Mouse (Mus musculus) thymus, adult 2 months (tissue): ENCODE results near the gene Olfr370. TPM values are rescaled to one million over a fixed set of nuclear protein-coding genes. Genes with fewer than 3 reads are reported as not detected.

ENCODE experiments used
- DNase-seq: peaks from one replicate; pipeline ENCODE4 v3.0.0; 2021
- H3K27ac ChIP-seq: fragments of 200-500 bp; 2 replicates; pipeline ENCODE4 v1.5.1; 2012; ENCODE audit warnings: low read length, control low read depth; ENCODE audit not compliant: control insufficient read depth, insufficient read depth
- H3K27me3 ChIP-seq: fragments of 200-500 bp; 2 replicates; pipeline ENCODE4 v1.6.1; 2012; ENCODE audit warnings: mild to moderate bottlenecking, low read length, moderate library complexity, mixed read lengths; ENCODE audit not compliant: control insufficient read depth, insufficient read depth
- H3K36me3 ChIP-seq: fragments of 200-500 bp; 2 replicates; pipeline ENCODE4 v1.6.1; 2012; ENCODE audit warnings: mild to moderate bottlenecking, low read length, moderate library complexity; ENCODE audit not compliant: control insufficient read depth, insufficient read depth
- H3K4me1 ChIP-seq: fragments of 200-500 bp; replicated peaks from 2 replicates; pipeline ENCODE4 v1.6.1; 2012; ENCODE audit warnings: low read length; ENCODE audit not compliant: control insufficient read depth, insufficient read depth
- H3K4me3 ChIP-seq: fragments of 200-500 bp; 2 replicates; pipeline ENCODE4 v1.5.1; 2012; ENCODE audit warnings: mild to moderate bottlenecking, low read length, control low read depth, moderate library complexity; ENCODE audit not compliant: control insufficient read depth, insufficient read depth
- CTCF ChIP-seq: fragments of 200-500 bp; IDR thresholded peaks from 2 replicates; pipeline ENCODE4 v1.5.1; 2012; ENCODE audit warnings: mild to moderate bottlenecking, control low read depth, low read length, moderate library complexity, borderline replicate concordance; ENCODE audit not compliant: control insufficient read depth, poor library complexity, insufficient read depth; ENCODE audit errors: extremely low read depth
- POLR2A ChIP-seq: fragments of 200-500 bp; IDR thresholded peaks from 2 replicates; pipeline ENCODE4 v1.6.1; 2012; ENCODE audit warnings: mild to moderate bottlenecking, low read length, control low read depth, moderate library complexity; ENCODE audit not compliant: control insufficient read depth, poor library complexity, insufficient read depth; ENCODE audit errors: extremely low read depth
- WGBS: fragments of 180-500 bp; shearing (Covaris S2); methylation state at CpG from one replicate; pipeline ENCODE4 v1.1.7; 2018; 5-methylcytosine and 5-hydroxymethylcytosine counted together
- polyA plus RNA-seq: library from polyadenylated mRNA; depleted of rRNA; stranded (reverse); fragments of >200 nt; gene quantifications from 2 replicates; pipeline ENCODE4 v1.2.3, GENCODE M21; 2012

The Olfr370 gene
- polyA plus RNA-seq, 1 experiment: not detected

GRCm38 (mm10) chr8:83579676-83580075 lies 44.1 kb downstream of the Olfr370 start:
- WGBS: 96% methylated on average over 8 of the region's 8 CpGs
- Histone ChIP-seq H3K4me1 (no peaks in the 10 kb centered on the region), H3K27ac (no peak overlapping the region), H3K4me3 (no peak overlapping the region), H3K27me3 (no peaks in the 10 kb centered on the region), H3K36me3 (no peaks in the 10 kb centered on the region)
- TF ChIP-seq POLR2A: no peak
- no peak for TF ChIP-seq CTCF
- no peak for DNase-seq

DNA sequence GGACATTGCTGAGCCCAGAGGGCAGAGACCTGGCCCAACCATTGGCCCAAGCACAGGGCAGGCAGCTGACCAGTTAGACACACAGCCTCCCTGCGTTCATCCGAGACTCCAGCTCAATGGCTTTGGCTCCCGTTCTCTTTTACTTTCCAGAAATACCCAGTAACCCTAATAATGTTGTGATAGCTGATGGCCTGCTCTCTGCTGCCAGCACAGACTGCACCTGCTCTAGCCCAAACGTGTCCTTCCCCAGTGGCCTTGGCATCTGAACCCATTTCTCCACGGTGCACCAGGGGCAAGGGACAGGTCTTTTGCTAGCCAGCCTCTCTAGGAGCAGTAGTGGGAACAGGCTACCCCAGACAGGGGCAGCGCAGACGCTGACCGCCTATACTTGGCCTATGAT lies 45.2 kb downstream of the Olfr370 start:
- H3K4me1 ChIP-seq: no peaks in the 10 kb centered on the region
- H3K27ac ChIP-seq: no peak overlapping the region

GRCm38 (mm10) chr8:83582226-83582625 lies 46.6 kb downstream of the Olfr370 start:
- Histone ChIP-seq H3K27me3 (no peaks in the 10 kb centered on the region), H3K36me3 (no peaks in the 10 kb centered on the region), H3K4me3 (no peak overlapping the region), H3K27ac (no peak overlapping the region), H3K4me1 (no peaks in the 10 kb centered on the region)
- no peak for DNase-seq
- no peak for TF ChIP-seq CTCF
- no peak for TF ChIP-seq POLR2A
- WGBS: 99% methylated on average over 8 of the region's 8 CpGs

More for the DNA sequence above, 45.2 kb downstream of the Olfr370 start:
- 94% methylated on average over 8 of the region's 8 CpGs for WGBS
- Histone ChIP-seq H3K27me3 (no peaks in the 10 kb centered on the region), H3K4me3 (no peak overlapping the region), H3K36me3 (no peaks in the 10 kb centered on the region)
- DNase-seq: no peak
- TF ChIP-seq CTCF (no peak), POLR2A (no peak)

- no peak overlapping the region for H3K4me3 ChIP-seq
- DNase-seq: no peak
- H3K27me3 ChIP-seq: no peaks in the 10 kb centered on the region
- 95% methylated on average over 15 of the region's 15 CpGs for WGBS
- H3K27ac ChIP-seq: no peak overlapping the region
- H3K4me1 ChIP-seq: no peaks in the 10 kb centered on the region
- H3K36me3 ChIP-seq: no peaks in the 10 kb centered on the region
- no peak for TF ChIP-seq CTCF
- TF ChIP-seq POLR2A: no peak
Observed at GRCm38 (mm10) chr8:83583236-83583635, 47.7 kb downstream of the Olfr370 start.

GRCm38 (mm10) chr8:83584771-83585170 lies 49.2 kb downstream of the Olfr370 start:
- Histone ChIP-seq H3K36me3 (no peaks in the 10 kb centered on the region), H3K4me3 (no peak overlapping the region), H3K4me1 (no peaks in the 10 kb centered on the region), H3K27ac (no peak overlapping the region), H3K27me3 (no peaks in the 10 kb centered on the region)
- DNase-seq: no peak
- WGBS: 100% methylated on average over 1 of the region's 1 CpGs
- no peak for TF ChIP-seq CTCF
- no peak for TF ChIP-seq POLR2A

- no peak for DNase-seq
- H3K27ac ChIP-seq: no peak overlapping the region
- TF ChIP-seq POLR2A (no peak), CTCF (no peak)
- no peaks in the 10 kb centered on the region for H3K27me3 ChIP-seq
- no peaks in the 10 kb centered on the region for H3K36me3 ChIP-seq
- WGBS: 95% methylated on average over 3 of the region's 3 CpGs
- H3K4me3 ChIP-seq: no peak overlapping the region
- no peaks in the 10 kb centered on the region for H3K4me1 ChIP-seq
Observed at GRCm38 (mm10) chr8:83585333-83585732, 49.8 kb downstream of the Olfr370 start.

DNA sequence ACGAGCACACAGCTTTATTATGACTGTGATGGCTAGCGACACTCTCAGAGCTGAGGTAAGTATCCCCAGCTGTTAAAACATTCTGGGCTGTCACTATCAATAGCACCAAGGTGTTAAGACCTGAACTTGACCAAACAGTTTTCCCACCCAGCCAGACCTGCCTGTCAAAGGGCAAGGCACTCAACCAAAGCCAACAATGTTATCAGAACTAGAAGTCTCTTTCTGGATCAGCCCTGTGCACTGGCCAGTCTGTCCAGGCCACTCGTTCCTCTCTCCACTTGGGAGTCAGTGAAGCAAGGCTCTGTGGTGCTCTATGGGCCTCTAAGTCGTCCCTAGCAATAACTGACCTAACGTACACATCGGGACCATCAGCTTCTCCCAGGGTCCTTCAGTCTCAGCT lies 52.1 kb downstream of the Olfr370 start:
- Histone ChIP-seq H3K4me3 (no peak overlapping the region), H3K27ac (no peak overlapping the region), H3K36me3 (no peaks in the 10 kb centered on the region), H3K4me1 (peaks cover 4% of the 10 kb centered on the region), H3K27me3 (no peaks in the 10 kb centered on the region)
- WGBS: 96% methylated on average over 6 of the region's 6 CpGs
- no peak for TF ChIP-seq POLR2A
- no peak for TF ChIP-seq CTCF
- no peak for DNase-seq
